Mouse (Mus musculus): ENCODE data around the gene Stk25.

Gene Stk25

GRCm38 (mm10) chr1:93607090-93608083 lies 51.1 kb downstream of the Stk25 start:
- CTCF ChIA-PET = no interaction called here

- CTCF ChIA-PET = no interaction called here
Measured at GRCm38 (mm10) chr1:93603921-93604320, 54.5 kb downstream of the Stk25 start.

GRCm38 (mm10) chr1:93602911-93603310 lies 55.5 kb downstream of the Stk25 start:
- CTCF ChIA-PET = no interaction called here

GRCm38 (mm10) chr1:93595916-93596315 lies 62.5 kb downstream of the Stk25 start:
- CTCF ChIA-PET = no interaction called here

GRCm38 (mm10) chr1:93593960-93594359 lies 64.5 kb downstream of the Stk25 start:
- CTCF ChIA-PET = no interaction called here

- CTCF ChIA-PET = no interaction called here
Measured at GRCm38 (mm10) chr1:93588346-93588745, 70.1 kb downstream of the Stk25 start.

- CTCF ChIA-PET = no interaction called here
Measured at GRCm38 (mm10) chr1:93581545-93581944, 76.9 kb downstream of the Stk25 start.

GRCm38 (mm10) chr1:93577861-93578260 lies 80.6 kb downstream of the Stk25 start:
- CTCF ChIA-PET = no interaction called here

- CTCF ChIA-PET = no interaction called here
Measured at GRCm38 (mm10) chr1:93577066-93577465, 81.4 kb downstream of the Stk25 start.

All from spleen, embryonic (tissue).